In the genomic region with DNA sequence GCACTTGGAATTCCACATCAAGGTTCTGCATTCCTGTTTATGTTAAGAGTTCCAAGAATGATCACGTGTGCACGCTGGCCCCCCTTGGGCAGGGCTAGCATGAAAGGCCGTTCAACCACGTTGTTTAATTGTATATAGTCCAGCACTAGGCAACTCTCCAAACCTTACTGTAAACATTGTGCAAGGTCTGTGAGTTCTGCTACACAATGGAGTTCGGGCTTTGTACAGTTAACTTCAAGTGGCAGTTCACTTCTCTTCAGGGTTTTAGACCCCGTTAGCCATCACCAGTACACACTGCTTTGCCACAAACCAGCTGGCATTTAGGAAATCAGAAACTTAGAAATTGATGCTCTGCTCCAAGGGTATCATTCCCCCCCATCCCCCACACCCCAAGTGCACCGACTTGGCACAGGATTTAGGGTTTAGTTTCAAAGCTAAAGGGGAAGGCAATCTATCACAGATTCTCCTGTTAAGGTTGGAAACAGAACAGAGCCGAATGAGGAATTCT, we compare ENCODE assay signal across 8 mouse cellular contexts. TPM values are rescaled to one million over a fixed set of nuclear protein-coding genes. Genes with fewer than 3 reads are reported as not detected.
DNase-seq lines count a peak whose midpoint lies in the region; ATAC-seq lines count a peak whose summit lies in the region.

No protein-coding gene starts in this region.

- WGBS in kidney, embryonic 14.5 days: 32% methylated on average over 8 of the region's 8 CpGs
- WGBS in embryonic facial prominence, embryonic 12.5 days: 30% methylated on average over 8 of the region's 8 CpGs
- WGBS in kidney, embryonic 16.5 days: 27% methylated on average over 8 of the region's 8 CpGs

- H3K36me3 ChIP-seq in kidney, embryonic 14.5 days (ENCODE audit: control insufficient read depth, insufficient read depth, low read length): no peaks in the 10 kb centered on the region
- H3K36me3 ChIP-seq in embryonic facial prominence, embryonic 12.5 days: no peaks in the 10 kb centered on the region
- H3K36me3 ChIP-seq in kidney, embryonic 16.5 days (ENCODE audit: insufficient read depth, low read length): 0 out of 2 replicates have a peak, but pooled peaks cover 2% of the 10 kb centered on the region

- no peak overlapping the region for H3K9ac ChIP-seq in kidney, embryonic 14.5 days (ENCODE audit: low read depth, low read length)
- no peak overlapping the region for H3K9ac ChIP-seq in embryonic facial prominence, embryonic 12.5 days
- H3K9ac ChIP-seq in kidney, embryonic 16.5 days (replicated peaks; ENCODE audit: low read length): no peak overlapping the region

- no peak for DNase-seq in kidney, adult 11 months
- peak; percentile 45 for DNase-seq in mesoderm, embryonic 11.5 days (ENCODE audit: low read depth, low spot score)
- DNase-seq in c-Kit-positive CD71-positive TER-119-positive erythroid progenitor cells, embryonic 14.5 days (ENCODE audit: low spot score): no peak
- DNase-seq in cerebellum, postnatal 4 days (ENCODE audit: low spot score in 2 of 2): no peak
- DNase-seq in retina, embryonic 14.5 days (ENCODE audit: low spot score): no peak

- H3K27me3 ChIP-seq in kidney, embryonic 14.5 days (ENCODE audit: control insufficient read depth, insufficient read depth, low read length): no peaks in the 10 kb centered on the region
- no peaks in the 10 kb centered on the region for H3K27me3 ChIP-seq in embryonic facial prominence, embryonic 12.5 days
- H3K27me3 ChIP-seq in kidney, embryonic 16.5 days (ENCODE audit: insufficient read depth, low read length): no peaks in the 10 kb centered on the region

- peak overlapping the region; percentile 65 for H3K27ac ChIP-seq in kidney, embryonic 14.5 days (ENCODE audit: low read depth, low read length)
- peak overlapping the region; percentile 81 for H3K27ac ChIP-seq in embryonic facial prominence, embryonic 12.5 days
- peak overlapping the region; percentile 81 for H3K27ac ChIP-seq in kidney, embryonic 16.5 days (ENCODE audit: low read length)

- ATAC-seq in kidney, embryonic 14.5 days (ENCODE audit: low FRiP score, low TSS enrichment): peak; percentile 93
- ATAC-seq in embryonic facial prominence, embryonic 12.5 days (ENCODE audit: insufficient number of reproducible peaks, insufficient read depth, low FRiP score, low TSS enrichment): peak; percentile 87; the same call in 1 of the 2 replicates
- peak; percentile 95 for ATAC-seq in kidney, embryonic 16.5 days (ENCODE audit: low FRiP score, low TSS enrichment)

- H3K4me3 ChIP-seq in kidney, embryonic 14.5 days (ENCODE audit: low read length): no peak overlapping the region; the same call in 1 of the 2 replicates
- no peak overlapping the region for H3K4me3 ChIP-seq in embryonic facial prominence, embryonic 12.5 days
- peak overlapping the region; percentile 1 for H3K4me3 ChIP-seq in kidney, embryonic 16.5 days (ENCODE audit: low read length)

- H3K9me3 ChIP-seq in kidney, embryonic 14.5 days (ENCODE audit: control insufficient read depth, low read length): no peaks in the 10 kb centered on the region
- H3K9me3 ChIP-seq in embryonic facial prominence, embryonic 12.5 days: no peaks in the 10 kb centered on the region
- H3K9me3 ChIP-seq in kidney, embryonic 16.5 days (ENCODE audit: low read length): no peaks in the 10 kb centered on the region

- peak overlapping the region; percentile 12 for H3K4me2 ChIP-seq in kidney, embryonic 14.5 days (replicated peaks; ENCODE audit: low read depth, low read length)
- peak overlapping the region; percentile 31 for H3K4me2 ChIP-seq in embryonic facial prominence, embryonic 12.5 days (replicated peaks)
- H3K4me2 ChIP-seq in kidney, embryonic 16.5 days (replicated peaks; ENCODE audit: low read depth, low read length): peak overlapping the region; percentile 49

- peaks cover 10% of the 10 kb centered on the region; the same call in 1 of the 2 replicates for H3K4me1 ChIP-seq in kidney, embryonic 14.5 days (ENCODE audit: control insufficient read depth, insufficient read depth, low read length)
- peaks cover 12% of the 10 kb centered on the region; the same call in 1 of the 2 replicates for H3K4me1 ChIP-seq in embryonic facial prominence, embryonic 12.5 days
- H3K4me1 ChIP-seq in kidney, embryonic 16.5 days (ENCODE audit: insufficient read depth, low read length): peaks cover 14% of the 10 kb centered on the region

RNA-seq across cellular contexts. Expression of gene Rbms1, which starts 22.5 kb away (rescaled TPM):
- polyA plus RNA-seq in kidney, embryonic 14.5 days (2014; fragmentation: Nextera tagmentation; extraction: Ambion mirVana): 107 and 115 TPM in 2 replicates
- polyA plus RNA-seq in embryonic facial prominence, embryonic 12.5 days (2016; fragmentation: Nextera tagmentation; extraction: Ambion mirVana): 117 and 121 TPM in 2 replicates
- polyA plus RNA-seq in kidney, embryonic 16.5 days (2015; fragmentation: Nextera tagmentation; extraction: Ambion mirVana): 112 and 130 TPM in 2 replicates
